Mouse (Mus musculus) skeletal muscle tissue, adult 2 months (tissue): ENCODE data around the gene Arhgef7.

Experiments used
- DNase-seq: peaks from one replicate; pipeline ENCODE4 v3.0.0-alpha.2; 2012; ENCODE audit warnings: low read depth, low spot score

Gene Arhgef7

DNA sequence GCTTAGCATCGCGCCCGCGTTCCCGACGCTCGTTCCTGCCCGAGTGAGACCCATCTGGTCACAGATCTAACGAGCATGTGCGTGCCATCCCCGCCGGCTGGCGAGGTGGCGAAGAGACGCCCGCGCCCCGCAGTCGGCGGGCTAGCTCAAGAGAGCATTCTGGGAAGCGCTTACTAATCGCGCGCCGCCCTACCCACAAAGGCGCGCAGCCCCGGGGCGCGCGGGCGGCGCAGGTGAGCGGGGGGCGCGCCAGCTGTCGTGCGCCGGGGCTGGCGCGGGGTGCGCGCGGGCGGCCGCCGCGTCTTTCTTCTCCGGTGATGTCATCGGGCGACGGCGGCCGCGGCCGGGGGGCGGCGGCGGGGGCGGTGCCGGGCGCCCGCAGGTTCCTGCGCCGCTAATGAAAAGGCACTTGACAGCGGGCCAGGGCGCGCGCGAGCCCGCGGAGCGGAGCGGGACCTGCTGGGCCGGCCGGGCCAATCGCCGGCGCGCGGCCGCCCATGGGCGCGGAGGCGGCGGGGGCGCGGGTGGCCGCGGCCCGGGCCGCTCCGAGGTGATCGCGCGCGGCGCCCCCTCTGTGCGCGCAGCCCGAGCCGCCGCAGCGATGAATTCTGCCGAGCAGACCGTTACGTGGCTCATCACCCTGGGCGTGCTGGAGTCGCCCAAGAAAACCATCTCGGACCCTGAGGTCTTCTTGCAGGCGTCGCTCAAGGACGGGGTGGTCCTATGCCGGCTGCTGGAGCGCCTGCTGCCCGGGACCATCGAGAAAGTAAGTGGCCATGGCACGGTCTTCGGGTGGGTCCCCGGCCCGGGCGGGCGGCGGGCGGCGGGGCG is at the start of gene Arhgef7:
Arhgef7 (plus strand) TSS at position 71 of the 831 bp plus-strand sequence.
- no peak for DNase-seq

DNA sequence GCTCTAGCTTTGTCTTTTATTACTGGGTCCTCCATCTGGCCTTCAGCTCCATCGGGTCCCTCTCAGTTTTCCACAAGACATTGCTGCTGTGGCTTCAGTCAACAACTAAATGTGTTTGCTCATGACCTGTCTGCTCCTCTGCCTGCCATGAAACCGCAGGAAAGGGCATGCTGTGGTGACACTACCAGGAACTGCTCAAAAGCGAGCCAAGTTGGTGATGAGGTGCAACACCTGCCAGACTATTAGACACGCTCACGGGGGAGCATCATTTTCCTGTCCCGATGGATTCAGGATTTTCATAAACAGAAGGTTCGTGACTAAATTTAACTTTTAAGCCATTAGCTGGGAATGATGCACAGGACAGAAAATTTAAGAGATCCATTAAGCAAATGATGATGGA is 43.0 kb upstream of the Arhgef7 start:
- no peak for DNase-seq

DNA sequence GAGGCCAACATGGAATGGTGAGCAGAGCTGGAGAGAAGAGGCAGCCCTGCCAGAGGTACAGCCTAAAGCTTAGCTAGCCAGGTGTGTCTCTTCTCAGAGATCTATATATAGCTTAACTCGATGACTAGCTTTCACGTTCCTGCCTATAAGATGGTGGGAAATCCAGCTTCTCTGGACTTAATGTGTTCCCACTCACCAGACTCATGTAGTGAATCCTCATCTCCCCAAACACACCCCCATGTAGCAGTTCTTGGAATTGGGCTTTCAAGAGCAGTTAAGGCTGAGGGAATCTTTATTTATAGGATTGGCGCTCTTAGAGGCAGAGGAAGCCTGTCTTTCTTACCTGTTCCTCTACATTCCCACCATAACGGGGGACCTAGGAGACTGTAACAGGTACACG is 40.3 kb upstream of the Arhgef7 start:
- DNase-seq, result no peak

- DNase-seq, result peak; percentile 38
These were observed 37.6 kb upstream of the Arhgef7 start for GRCm38 (mm10) chr8:11689945-11690344.

DNA sequence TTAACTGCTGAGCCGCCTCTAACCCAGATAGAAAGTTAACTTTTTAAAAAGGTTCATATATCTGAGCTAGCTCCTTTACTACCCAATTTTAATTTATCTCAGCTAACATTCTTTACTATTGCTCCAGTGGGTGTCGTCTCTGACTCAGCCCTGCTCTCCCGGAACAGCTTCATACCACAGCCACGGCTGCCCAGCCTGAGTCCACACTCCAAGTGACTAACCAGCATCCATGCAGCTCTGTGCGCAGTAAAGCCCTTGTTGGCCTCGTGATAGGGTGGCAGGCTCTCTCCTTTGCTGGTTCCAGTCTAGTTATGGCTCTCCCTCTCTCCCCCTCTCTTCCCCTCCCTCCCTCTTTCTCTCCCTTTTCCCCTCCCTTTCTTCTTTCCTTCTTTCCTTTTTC is 36.2 kb upstream of the Arhgef7 start:
- no peak for DNase-seq

- peak; percentile 84 for DNase-seq
These were observed 35.8 kb upstream of the Arhgef7 start for GRCm38 (mm10) chr8:11691761-11692160.

DNA sequence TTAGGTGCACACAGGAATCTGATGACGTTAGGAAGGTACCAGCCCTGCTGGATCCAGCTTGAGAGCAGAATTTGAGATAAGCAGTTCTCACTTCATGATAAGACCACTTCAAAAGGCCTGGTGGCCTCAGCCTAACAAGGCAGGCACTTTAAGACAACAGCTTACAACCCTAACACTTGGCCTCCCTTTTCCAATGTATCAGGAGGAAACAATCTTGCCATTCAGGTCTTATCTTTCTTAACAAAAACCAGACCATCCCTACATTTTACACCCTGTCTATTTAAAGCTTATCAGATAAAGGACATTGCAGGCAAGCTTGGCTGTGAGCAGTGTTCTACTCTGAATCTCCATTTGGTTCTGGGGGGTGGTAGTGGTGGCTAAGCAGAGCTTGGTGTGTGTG is 35.1 kb upstream of the Arhgef7 start:
- DNase-seq, result no peak

DNA sequence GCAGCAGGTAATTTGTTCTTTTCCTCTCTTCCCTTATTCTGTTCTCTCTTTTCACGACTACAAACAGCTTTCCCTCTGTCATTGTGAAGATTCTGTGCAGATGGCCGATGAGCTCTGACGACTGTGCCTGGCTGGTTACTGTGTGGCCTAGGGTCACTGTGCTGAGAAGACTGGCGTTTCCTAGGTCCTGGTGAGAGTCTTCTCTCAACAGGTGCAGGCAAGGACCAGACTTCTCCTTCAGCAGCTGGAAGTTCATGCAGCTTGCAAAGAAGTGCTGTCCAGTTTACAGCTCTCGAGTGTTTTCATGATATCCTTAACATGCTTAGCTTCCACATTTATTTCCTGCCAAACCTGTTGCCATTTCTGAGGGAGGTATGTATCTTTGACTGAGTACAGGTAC is 33.5 kb upstream of the Arhgef7 start:
- no peak for DNase-seq

DNA sequence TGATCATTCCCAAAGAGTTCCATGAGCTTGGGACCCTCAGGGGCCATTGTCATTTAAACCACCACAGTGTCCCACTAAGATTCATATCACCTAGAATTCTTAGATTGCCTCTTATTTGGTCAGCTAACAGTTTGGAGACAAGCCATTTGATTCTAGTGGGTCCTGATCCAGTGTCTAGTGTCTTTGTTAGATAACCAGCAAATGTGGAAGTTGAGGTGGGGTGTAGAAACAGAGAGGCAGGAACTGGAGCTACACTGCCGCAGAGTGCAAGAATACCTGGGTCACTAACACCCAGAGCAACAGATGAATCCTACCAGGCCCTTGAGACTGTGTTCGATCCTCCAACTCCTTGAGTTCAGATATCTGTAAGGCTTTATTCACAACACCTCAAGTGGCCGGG is 31.3 kb upstream of the Arhgef7 start:
- DNase-seq, result no peak

DNA sequence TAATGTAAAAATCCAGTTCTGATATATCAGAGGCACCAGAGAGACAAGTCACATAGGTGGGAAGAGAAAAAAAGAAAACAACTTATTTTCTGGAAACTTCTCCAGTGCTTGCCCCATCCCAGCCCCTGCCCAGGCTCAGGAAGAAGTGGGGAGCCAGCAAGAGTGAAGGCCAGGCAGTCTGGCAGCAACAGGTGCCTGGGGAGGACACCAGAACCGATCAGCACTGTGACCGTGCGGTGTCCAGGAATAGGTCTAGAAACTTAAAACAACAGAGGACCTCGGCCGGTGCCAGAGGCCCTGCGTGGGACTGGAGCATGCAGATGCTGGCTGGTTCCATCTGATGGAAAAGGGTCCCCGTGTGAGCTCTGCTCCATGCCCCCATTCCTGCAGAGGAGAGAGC is 30.1 kb upstream of the Arhgef7 start:
- peak; percentile 33 for DNase-seq

- DNase-seq, result no peak
These were observed 28.0 kb upstream of the Arhgef7 start for GRCm38 (mm10) chr8:11699442-11700001.

DNA sequence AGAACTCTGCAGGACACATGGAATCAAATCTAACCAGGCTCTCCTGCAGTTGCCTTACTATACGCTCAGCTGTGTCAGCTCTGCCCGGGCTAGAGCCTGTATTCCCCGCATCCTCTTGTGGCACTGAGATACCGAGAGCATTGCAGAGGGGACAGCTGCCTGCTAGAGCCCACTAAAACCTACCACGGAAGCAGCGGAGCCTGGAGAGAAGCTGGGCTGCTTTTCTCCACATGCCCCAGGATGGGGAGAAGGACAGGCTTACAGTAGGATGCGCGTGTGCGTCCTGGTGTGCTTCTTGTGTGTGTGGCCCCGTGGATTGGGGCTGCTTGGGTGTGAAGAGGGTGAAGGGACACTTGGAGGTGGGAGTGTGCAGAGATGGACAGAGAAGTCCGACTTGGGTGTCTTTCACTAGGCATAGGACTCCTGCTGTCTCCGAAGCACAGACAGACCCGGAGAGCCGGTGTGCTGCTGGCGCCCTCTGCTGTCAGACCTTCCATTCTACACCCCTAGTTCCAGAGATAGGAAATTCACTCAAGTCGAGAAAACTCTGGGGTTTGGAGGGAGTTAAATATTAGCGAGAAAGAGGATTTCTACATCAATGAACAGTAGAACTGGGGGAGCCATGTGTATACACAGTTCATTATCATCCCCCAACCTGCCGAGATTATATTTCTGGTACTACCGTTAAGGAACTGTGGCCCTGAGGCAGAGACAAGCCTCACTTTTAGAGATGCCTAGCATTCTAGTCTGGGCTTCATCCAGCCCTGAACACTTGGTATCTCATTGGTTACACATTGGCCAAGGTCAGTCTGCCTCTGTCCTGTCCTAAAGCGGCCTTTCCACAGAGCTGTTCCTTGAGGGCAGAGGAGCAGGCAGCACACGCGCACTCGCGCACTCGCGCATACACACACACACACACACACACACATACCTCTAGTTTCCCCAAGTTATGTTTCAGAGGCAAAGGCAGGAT is 27.2 kb upstream of the Arhgef7 start:
- peak; percentile 62 for DNase-seq

DNA sequence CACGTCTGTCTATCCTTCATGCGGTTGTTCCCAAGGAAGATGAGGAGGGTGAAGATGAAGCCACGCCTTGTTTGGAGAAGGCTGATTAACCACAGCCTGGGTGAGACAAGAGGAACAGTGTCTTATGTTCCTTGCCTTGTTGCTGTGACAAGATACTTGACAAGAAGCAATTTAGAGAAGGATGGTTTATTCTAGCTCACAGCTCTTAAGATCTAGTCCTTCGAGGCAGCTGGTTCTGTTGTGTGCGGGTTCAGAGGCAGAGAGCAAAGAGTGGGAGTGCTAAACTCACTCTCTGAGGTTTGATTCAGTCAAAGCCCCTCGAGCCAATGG is 26.5 kb upstream of the Arhgef7 start, which contains the start of gene 1700016D06Rik:
1700016D06Rik (minus strand) TSS at position 31 of the 330 bp plus-strand sequence.
- DNase-seq, result no peak

DNA sequence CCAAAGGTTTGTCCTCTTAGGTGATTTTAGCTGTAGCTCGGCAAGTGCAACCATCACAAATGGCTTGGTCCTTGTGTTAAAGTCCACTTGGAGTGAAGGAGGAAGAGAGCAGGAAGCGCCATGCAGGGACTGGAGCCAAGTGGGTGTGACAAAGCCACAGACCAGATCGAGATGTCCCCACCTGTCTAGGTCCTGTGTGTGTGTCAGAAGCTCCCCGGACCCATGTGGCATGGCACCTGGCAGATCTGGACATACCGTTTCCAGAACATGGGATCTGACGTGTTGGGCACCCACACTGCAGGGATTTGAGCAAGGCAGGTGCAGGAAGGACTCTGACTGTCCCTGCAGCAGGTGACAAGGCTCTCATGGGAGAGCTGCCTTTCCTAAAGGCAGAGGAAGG is 26.1 kb upstream of the Arhgef7 start:
- no peak for DNase-seq

DNA sequence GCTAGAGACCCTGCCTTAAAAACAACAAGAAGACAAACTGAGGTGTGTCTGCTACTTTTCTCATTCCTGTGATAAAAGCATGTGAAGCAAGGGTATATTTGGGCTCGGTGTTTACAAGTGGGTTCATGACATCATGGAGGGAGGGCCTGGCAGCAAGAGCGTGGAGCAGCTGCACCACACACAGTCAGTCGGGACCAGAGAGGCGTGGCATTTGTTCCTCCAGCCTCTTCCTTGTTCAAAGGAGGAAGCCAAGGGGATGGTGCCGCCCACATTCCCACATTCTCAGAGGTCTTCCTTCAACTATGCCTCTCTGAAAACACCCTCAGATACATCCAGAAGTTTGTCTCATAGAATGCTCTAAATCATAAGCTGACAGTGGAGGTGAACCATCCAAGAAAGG is 23.7 kb upstream of the Arhgef7 start:
- no peak for DNase-seq

- no peak for DNase-seq
These were observed 22.7 kb upstream of the Arhgef7 start for GRCm38 (mm10) chr8:11704716-11705420.

DNA sequence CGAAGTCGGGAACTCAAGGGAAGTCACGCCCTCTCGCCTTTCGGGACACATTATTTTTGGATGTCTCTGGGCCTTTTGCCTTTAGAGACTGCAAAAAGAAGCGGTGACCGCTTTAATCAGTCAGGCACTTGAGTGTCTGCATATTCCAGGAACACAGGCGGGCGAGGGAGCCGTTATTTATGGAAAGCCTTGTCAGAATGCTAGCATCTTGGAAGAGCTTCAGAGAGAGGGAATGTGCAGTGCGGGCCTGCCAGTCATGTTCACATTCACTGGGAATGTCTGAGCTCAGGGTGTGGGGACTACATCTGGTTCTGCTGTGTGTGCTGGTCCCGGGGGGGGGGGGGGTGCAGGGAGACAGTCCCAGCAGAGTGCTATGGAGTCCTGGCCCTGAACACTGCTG is 21.7 kb upstream of the Arhgef7 start:
- DNase-seq, result peak; percentile 79

DNA sequence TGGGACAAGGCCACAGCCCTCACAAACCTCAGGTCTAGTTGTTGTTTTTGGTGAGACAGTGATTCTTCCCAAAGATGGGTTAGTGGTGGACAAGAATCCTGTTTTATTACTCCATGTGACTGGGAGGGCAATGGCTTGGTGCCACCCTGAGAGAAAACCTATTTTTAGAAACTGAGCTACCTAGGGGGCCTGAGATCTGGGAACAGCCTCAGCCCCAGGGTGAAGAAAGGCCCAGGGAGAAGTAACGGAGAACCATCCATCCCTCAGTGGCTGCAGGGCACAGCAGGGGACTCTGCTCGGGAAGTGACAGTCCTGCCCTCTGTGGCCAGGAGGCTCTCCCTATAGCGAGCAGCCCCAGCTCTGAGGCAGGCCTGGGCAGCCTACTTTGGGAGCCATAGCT is 19.8 kb upstream of the Arhgef7 start:
- no peak for DNase-seq

DNA sequence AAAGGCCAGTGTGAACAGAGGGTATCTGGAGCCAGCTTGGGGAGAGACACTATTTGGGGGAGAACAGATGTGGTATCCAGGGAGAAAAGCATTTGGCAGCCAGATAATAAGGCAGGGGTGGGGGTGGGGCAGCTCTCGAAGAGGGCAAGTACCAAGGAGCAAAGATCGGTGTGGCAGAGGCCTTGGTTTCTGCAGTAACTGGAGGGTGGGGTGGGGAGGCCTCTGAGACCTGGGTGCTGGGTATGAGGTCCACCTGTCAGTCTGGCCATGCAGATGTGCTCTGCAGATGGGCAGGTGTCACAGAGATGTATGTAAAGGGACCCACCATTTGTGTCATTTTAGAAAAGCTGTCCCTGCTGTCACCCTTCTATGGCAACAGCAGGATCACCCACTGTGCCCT is 18.7 kb upstream of the Arhgef7 start:
- DNase-seq, result no peak

DNA sequence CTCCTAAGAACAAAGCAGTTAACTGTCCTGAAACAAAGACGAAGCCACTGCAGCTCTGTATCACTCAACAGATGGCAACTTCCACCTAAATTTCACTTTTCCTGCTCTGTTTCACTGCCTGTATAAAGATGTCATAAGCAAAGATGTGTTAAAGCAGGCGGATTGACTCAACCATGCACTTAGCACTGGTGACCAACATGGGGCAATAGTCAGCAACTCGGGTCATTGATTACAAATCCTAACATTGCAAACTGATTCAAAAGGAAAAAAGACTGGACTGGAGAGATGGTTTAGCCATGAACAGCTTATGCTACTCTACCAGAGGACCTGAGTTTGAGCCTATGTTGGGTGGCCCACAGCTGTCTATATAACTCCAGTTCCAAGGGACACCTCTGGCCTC is 18.0 kb upstream of the Arhgef7 start:
- no peak for DNase-seq

DNA sequence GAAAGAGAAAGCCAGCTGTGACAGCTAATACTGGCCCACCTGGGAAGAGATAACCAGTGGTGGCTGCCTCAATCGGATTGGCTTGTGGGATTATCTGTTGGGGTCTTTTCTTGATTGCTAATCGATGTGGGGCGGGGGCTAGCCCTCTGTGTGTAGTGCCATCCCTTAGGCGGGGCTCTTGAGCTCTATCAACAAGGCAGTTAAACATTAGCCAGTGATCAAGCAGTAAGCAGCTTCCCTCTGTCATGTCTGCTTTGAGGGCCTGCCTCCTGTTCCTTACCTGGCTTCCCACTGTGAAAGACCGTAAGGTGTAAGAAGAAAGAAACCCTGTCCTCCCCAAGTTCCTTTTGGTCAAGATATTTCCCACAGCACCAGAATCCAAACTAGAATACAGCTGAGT is 17.1 kb upstream of the Arhgef7 start:
- DNase-seq, result no peak

- DNase-seq, result no peak
These were observed 15.3 kb upstream of the Arhgef7 start for GRCm38 (mm10) chr8:11712244-11712643.
